Mouse (Mus musculus) heart, embryonic 12.5 days (tissue): ENCODE results near the gene Pard6b. TPM values are rescaled to one million over a fixed set of nuclear protein-coding genes. Genes with fewer than 3 reads are reported as not detected.

Experiments
- ATAC-seq: fragments of 200-750 bp; cut with Nextera tagmentation; 2 replicates; pipeline ENCODE4 v1.8.0; 2017; ENCODE audit warnings: moderate TSS enrichment, moderate library complexity; ENCODE audit not compliant: insufficient number of reproducible peaks, low FRiP score
- H3K27ac ChIP-seq: fragments of 300-500 bp; sonication (generic); 2 replicates; pipeline ENCODE4 v1.5.1; 2016; ENCODE audit warnings: mild to moderate bottlenecking, moderate library complexity; ENCODE audit not compliant: poor library complexity, severe bottlenecking
- H3K27me3 ChIP-seq: fragments of 300-500 bp; sonication (generic); replicated peaks from 2 replicates; pipeline ENCODE4 v1.6.1; 2016; ENCODE audit warnings: mild to moderate bottlenecking, moderate library complexity
- H3K36me3 ChIP-seq: fragments of 300-500 bp; sonication (generic); 2 replicates; pipeline ENCODE4 v1.6.1; 2016; ENCODE audit warnings: mild to moderate bottlenecking, moderate library complexity
- H3K4me1 ChIP-seq: fragments of 300-500 bp; sonication (generic); replicated peaks from 2 replicates; pipeline ENCODE4 v1.6.1; 2016; ENCODE audit warnings: mild to moderate bottlenecking
- H3K4me2 ChIP-seq: fragments of 300-500 bp; sonication (generic); 2 replicates; pipeline ENCODE4 v1.6.1; 2016; ENCODE audit warnings: mild to moderate bottlenecking, moderate library complexity
- H3K4me3 ChIP-seq: fragments of 300-500 bp; sonication (generic); 2 replicates; pipeline ENCODE4 v1.5.1; 2016; ENCODE audit warnings: mild to moderate bottlenecking
- H3K9ac ChIP-seq: fragments of 300-500 bp; sonication (generic); 2 replicates; pipeline ENCODE4 v1.6.1; 2016; ENCODE audit warnings: mild to moderate bottlenecking, moderate library complexity
- H3K9me3 ChIP-seq: fragments of 300-500 bp; sonication (generic); replicated peaks from 2 replicates; pipeline ENCODE4 v1.6.1; 2016; ENCODE audit warnings: mild to moderate bottlenecking, moderate library complexity
- WGBS: fragments of 180-500 bp; shearing (Covaris S2); methylation state at CpG from one replicate; pipeline ENCODE4 v1.1.7; 2016; 5-methylcytosine and 5-hydroxymethylcytosine counted together
- polyA plus RNA-seq: library from polyadenylated mRNA; unstranded; fragments of >200 nt; fragmentation: Nextera tagmentation; extraction: Ambion mirVana; gene quantifications from 2 replicates; pipeline ENCODE4 v1.2.1, GENCODE M21; 2016

The Pard6b gene
- polyA plus RNA-seq = 13.0 and 13.2 TPM in 2 replicates

- Histone ChIP-seq H3K4me3 (peak within 1 kb of the TSS; percentile 78), H3K27me3 (peaks cover 10% of the 10 kb centered on the region), H3K4me1 (peaks cover 47% of the 10 kb centered on the region), H3K9ac (peak within 1 kb of the TSS; percentile 85), H3K36me3 (no peaks in the 10 kb centered on the region), H3K27ac (peak within 1 kb of the TSS; percentile 83), H3K9me3 (no peaks in the 10 kb centered on the region), H3K4me2 (peak within 1 kb of the TSS; percentile 93)
- WGBS = under 1% methylated on average over 103 of the region's 110 CpGs
- ATAC-seq = peak; percentile 97
Measured at GRCm38 (mm10) chr2:168080431-168081246, at the start of gene Pard6b. Gene Pard6b (plus strand): TSS chr2:168081004.

GRCm38 (mm10) chr2:168031842-168032241 lies 49.0 kb upstream of the Pard6b start:
- H3K4me3 ChIP-seq = no peak overlapping the region
- H3K9ac ChIP-seq = no peak overlapping the region
- no peak overlapping the region for H3K27ac ChIP-seq
- H3K36me3 ChIP-seq = no peaks in the 10 kb centered on the region
- H3K9me3 ChIP-seq = peaks cover 11% of the 10 kb centered on the region
- ATAC-seq = peak; percentile 26; the same call in 1 of the 2 replicates
- no peak overlapping the region for H3K4me2 ChIP-seq
- WGBS = 79% methylated on average over 2 of the region's 2 CpGs
- H3K4me1 ChIP-seq = peaks cover 23% of the 10 kb centered on the region
- H3K27me3 ChIP-seq = no peaks in the 10 kb centered on the region

- Histone ChIP-seq H3K27ac (no peak overlapping the region), H3K9ac (no peak overlapping the region), H3K27me3 (no peaks in the 10 kb centered on the region), H3K4me3 (no peak overlapping the region), H3K9me3 (peaks cover 3% of the 10 kb centered on the region), H3K36me3 (no peaks in the 10 kb centered on the region), H3K4me1 (peaks cover 28% of the 10 kb centered on the region), H3K4me2 (no peak overlapping the region)
- ATAC-seq = no peak; the same call in 1 of the 2 replicates
- WGBS = 29% methylated on average over 10 of the region's 10 CpGs
Measured at GRCm38 (mm10) chr2:168033905-168034304, 46.9 kb upstream of the Pard6b start.

- ATAC-seq = no peak
- Histone ChIP-seq H3K4me3 (no peak overlapping the region), H3K4me1 (peaks cover 28% of the 10 kb centered on the region), H3K9me3 (no peaks in the 10 kb centered on the region), H3K27ac (no peak overlapping the region), H3K4me2 (no peak overlapping the region), H3K36me3 (no peaks in the 10 kb centered on the region), H3K27me3 (no peaks in the 10 kb centered on the region), H3K9ac (no peak overlapping the region)
- WGBS = 86% methylated on average over 6 of the region's 6 CpGs
Measured at GRCm38 (mm10) chr2:168035907-168036306, 44.9 kb upstream of the Pard6b start.

- H3K9ac ChIP-seq = no peak overlapping the region
- H3K27me3 ChIP-seq = no peaks in the 10 kb centered on the region
- H3K27ac ChIP-seq = no peak overlapping the region
- ATAC-seq = no peak
- H3K4me2 ChIP-seq = no peak overlapping the region
- H3K9me3 ChIP-seq = no peaks in the 10 kb centered on the region
- H3K36me3 ChIP-seq = no peaks in the 10 kb centered on the region
- no peak overlapping the region for H3K4me3 ChIP-seq
- H3K4me1 ChIP-seq = peaks cover 23% of the 10 kb centered on the region
- 34% methylated on average over 3 of the region's 3 CpGs for WGBS
Measured at GRCm38 (mm10) chr2:168037063-168037462, 43.7 kb upstream of the Pard6b start.

GRCm38 (mm10) chr2:168040751-168041150 lies 40.1 kb upstream of the Pard6b start:
- no peak overlapping the region for H3K27ac ChIP-seq
- no peaks in the 10 kb centered on the region for H3K9me3 ChIP-seq
- no peak overlapping the region for H3K9ac ChIP-seq
- ATAC-seq = no peak
- no peak overlapping the region for H3K4me3 ChIP-seq
- H3K4me2 ChIP-seq = no peak overlapping the region
- 61% methylated on average over 3 of the region's 3 CpGs for WGBS
- H3K27me3 ChIP-seq = no peaks in the 10 kb centered on the region
- H3K4me1 ChIP-seq = peaks cover 15% of the 10 kb centered on the region
- no peaks in the 10 kb centered on the region for H3K36me3 ChIP-seq

GRCm38 (mm10) chr2:168042019-168042418 lies 38.8 kb upstream of the Pard6b start:
- WGBS = 82% methylated on average over 6 of the region's 6 CpGs
- H3K4me2 ChIP-seq = no peak overlapping the region
- no peaks in the 10 kb centered on the region for H3K27me3 ChIP-seq
- H3K9ac ChIP-seq = no peak overlapping the region
- no peaks in the 10 kb centered on the region for H3K36me3 ChIP-seq
- peaks cover 17% of the 10 kb centered on the region for H3K4me1 ChIP-seq
- H3K4me3 ChIP-seq = no peak overlapping the region
- ATAC-seq = no peak
- no peak overlapping the region for H3K27ac ChIP-seq
- no peaks in the 10 kb centered on the region for H3K9me3 ChIP-seq

- Histone ChIP-seq H3K4me1 (peaks cover 23% of the 10 kb centered on the region), H3K4me3 (no peak overlapping the region), H3K9me3 (no peaks in the 10 kb centered on the region), H3K36me3 (no peaks in the 10 kb centered on the region), H3K9ac (no peak overlapping the region), H3K4me2 (no peak overlapping the region), H3K27ac (no peak overlapping the region), H3K27me3 (no peaks in the 10 kb centered on the region)
- no peak for ATAC-seq
- 81% methylated on average over 10 of the region's 10 CpGs for WGBS
Measured at GRCm38 (mm10) chr2:168044681-168045287, 36.0 kb upstream of the Pard6b start.

GRCm38 (mm10) chr2:168045357-168045756 lies 35.4 kb upstream of the Pard6b start:
- H3K4me3 ChIP-seq = no peak overlapping the region
- no peak overlapping the region for H3K4me2 ChIP-seq
- H3K4me1 ChIP-seq = peaks cover 28% of the 10 kb centered on the region
- H3K36me3 ChIP-seq = no peaks in the 10 kb centered on the region
- H3K9ac ChIP-seq = no peak overlapping the region
- H3K9me3 ChIP-seq = no peaks in the 10 kb centered on the region
- no peaks in the 10 kb centered on the region for H3K27me3 ChIP-seq
- H3K27ac ChIP-seq = no peak overlapping the region
- 73% methylated on average over 13 of the region's 13 CpGs for WGBS
- ATAC-seq = no peak

- no peak overlapping the region for H3K4me3 ChIP-seq
- H3K4me1 ChIP-seq = peaks cover 28% of the 10 kb centered on the region
- no peaks in the 10 kb centered on the region for H3K36me3 ChIP-seq
- H3K27ac ChIP-seq = no peak overlapping the region
- 0 out of 2 replicates have a peak overlapping the region, but pooled peaks have one; percentile 26 for H3K9ac ChIP-seq
- H3K4me2 ChIP-seq = 0 out of 2 replicates have a peak overlapping the region, but pooled peaks have one; percentile 0
- no peak for ATAC-seq
- no peaks in the 10 kb centered on the region for H3K27me3 ChIP-seq
- 22% methylated on average over 5 of the region's 5 CpGs for WGBS
- no peaks in the 10 kb centered on the region for H3K9me3 ChIP-seq
Measured at GRCm38 (mm10) chr2:168045771-168046170, 35.0 kb upstream of the Pard6b start.

- Histone ChIP-seq H3K27me3 (no peaks in the 10 kb centered on the region), H3K36me3 (no peaks in the 10 kb centered on the region), H3K9me3 (no peaks in the 10 kb centered on the region), H3K27ac (no peak overlapping the region), H3K4me3 (no peak overlapping the region), H3K4me2 (no peak overlapping the region), H3K4me1 (peaks cover 28% of the 10 kb centered on the region), H3K9ac (no peak overlapping the region)
- ATAC-seq = no peak
- 80% methylated on average over 4 of the region's 4 CpGs for WGBS
Measured at GRCm38 (mm10) chr2:168046467-168046866, 34.3 kb upstream of the Pard6b start.
